Comparison of ENCODE assay signal across 8 mouse cellular contexts in the genomic region with DNA sequence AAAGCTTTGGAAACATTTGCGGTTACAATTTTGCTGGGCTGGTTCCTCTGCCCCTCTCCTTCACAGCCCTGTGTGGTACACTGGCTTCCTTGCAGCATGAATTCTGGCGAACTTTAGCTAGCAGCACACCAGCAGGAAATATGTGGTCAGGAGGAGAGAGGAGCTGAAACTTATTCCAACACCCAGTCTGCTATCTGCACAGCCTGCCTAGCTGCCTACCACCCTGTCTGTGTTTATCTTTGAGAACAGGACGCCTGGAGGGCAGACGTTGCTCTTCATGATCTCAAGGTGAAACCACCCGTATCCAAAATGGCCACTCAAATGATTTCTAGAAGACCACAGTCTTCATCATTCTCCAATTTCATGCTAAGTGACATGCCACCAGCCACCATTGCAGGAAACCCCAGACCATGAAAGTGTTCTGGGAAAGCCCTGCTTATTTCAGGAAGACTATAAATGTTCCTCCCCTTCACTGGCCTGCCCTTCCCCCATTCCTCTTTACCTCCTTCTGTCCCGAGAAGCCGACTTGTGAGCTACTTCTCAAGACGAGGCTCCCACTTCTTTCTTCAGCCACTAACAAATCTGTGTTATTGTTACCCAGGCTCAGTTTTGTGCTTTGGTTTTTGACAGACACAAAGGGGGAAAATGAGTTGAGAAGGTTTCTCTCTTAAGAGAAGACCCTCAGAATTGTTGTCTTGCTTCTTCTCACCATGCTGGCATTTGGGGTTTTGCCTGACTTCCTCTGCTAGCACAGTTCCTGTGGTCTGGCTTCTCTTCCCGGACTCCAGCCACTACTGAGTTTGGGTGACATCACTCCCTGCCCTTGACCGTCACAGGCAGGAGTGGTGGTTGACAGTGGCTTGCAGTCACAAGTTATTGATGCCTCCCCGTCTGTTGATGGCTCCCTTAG. TPM values are rescaled to one million over a fixed set of nuclear protein-coding genes. Genes with fewer than 3 reads are reported as not detected.
A peak's percentile ranks its signal among the peaks of the same experiment; 100 is the strongest.
DNase-seq lines count a peak whose midpoint lies in the region; ATAC-seq and TF ChIP-seq lines count a peak whose summit lies in the region.

No protein-coding gene starts in this region.

- ATAC-seq in heart, embryonic 15.5 days (replicated peaks; ENCODE audit: insufficient number of reproducible peaks, insufficient read depth, low FRiP score, low read depth) = no peak

- no peak overlapping the region for H3K9ac ChIP-seq in heart, embryonic 15.5 days

- no peaks in the 10 kb centered on the region for H3K9me3 ChIP-seq in heart, embryonic 15.5 days (replicated peaks)

- H3K27ac ChIP-seq in heart, embryonic 15.5 days = peak overlapping the region; percentile 35

- H3K36me3 ChIP-seq in heart, embryonic 15.5 days = no peaks in the 10 kb centered on the region
- H3K36me3 ChIP-seq in myocyte (ENCODE audit: control insufficient read depth, insufficient read depth) = no peaks in the 10 kb centered on the region

- intact Hi-C loops in heart, postnatal 25 days (cut with DNase I) = no loop called here
- intact Hi-C loops in left cerebral cortex, postnatal 14 days (cut with DNase I) = no loop called here
- intact Hi-C loops in gastrocnemius, postnatal 14 days (cut with DNase I; ENCODE audit: low total_unique reads) = no loop called here

- H3ac ChIP-seq in myocyte (ENCODE audit: control insufficient read depth, insufficient read length) = no peak overlapping the region

- peak; percentile 96 for DNase-seq in heart, adult 11 months
- no peak for DNase-seq in heart, postnatal 25 days (ENCODE audit: low spot score)
- DNase-seq in adrenal gland, adult 2 months = peak; percentile 73
- no peak for DNase-seq in left cerebral cortex, postnatal 14 days (ENCODE audit: low spot score in 2 of 2)
- DNase-seq in gastrocnemius, postnatal 14 days = no peak
- DNase-seq in right cerebral cortex, postnatal 25 days = no peak

- H3K4me1 ChIP-seq in heart, embryonic 15.5 days (replicated peaks) = peaks cover 4% of the 10 kb centered on the region

- WGBS in heart, embryonic 15.5 days = 49% methylated on average over 11 of the region's 11 CpGs

- H3K4me2 ChIP-seq in heart, embryonic 15.5 days = peak overlapping the region; percentile 16; the same call in 1 of the 2 replicates
- H3K4me2 ChIP-seq in myocyte (ENCODE audit: low read depth) = peak overlapping the region; percentile 8

- no peaks in the 10 kb centered on the region for H3K27me3 ChIP-seq in heart, embryonic 15.5 days
- no peaks in the 10 kb centered on the region for H3K27me3 ChIP-seq in myocyte (ENCODE audit: control insufficient read depth, insufficient read depth, insufficient read length)

- no peak overlapping the region for H3K4me3 ChIP-seq in heart, embryonic 15.5 days
- H3K4me3 ChIP-seq in myocyte = no peak overlapping the region

- TF ChIP-seq POLR2A in myocyte (IDR thresholded peaks at IDR 0.05; ENCODE audit: insufficient read length, low read depth) = no peak

- no peaks in the 10 kb centered on the region for H3K79me2 ChIP-seq in myocyte (ENCODE audit: control insufficient read depth, insufficient read depth)

TF ChIP-seq in myocyte, 11 proteins besides CTCF, POLR2A, EP300 and RAD21:
- TF ChIP-seq TCF12 (IDR thresholded peaks at IDR 0.05; ENCODE audit: insufficient read depth, poor library complexity, severe bottlenecking) (no peak), TCF3 (IDR thresholded peaks at IDR 0.05; ENCODE audit: insufficient read length, low read depth) (no peak), POLR2AphosphoS2 (IDR thresholded peaks at IDR 0.05; ENCODE audit: insufficient read length, low read depth) (no peak)

RNA-seq across cellular contexts. Expression of a gene that starts 58.2 kb away (rescaled TPM):
- 100 to 1,000 TPM; 141 to 147 TPM for total RNA-seq in heart, postnatal 25 days (2021)
- 100 to 1,000 TPM; 353 to 369 TPM for total RNA-seq in adrenal gland, adult 2 months (2021)
- polyA plus RNA-seq in adrenal gland, adult 2 months (2012; rRNA removed) = 125 and 154 TPM in 2 replicates
- 415 and 448 TPM in 2 replicates for polyA plus RNA-seq in heart, embryonic 15.5 days (2015; fragmentation: Nextera tagmentation; extraction: Ambion mirVana)
- polyA plus RNA-seq in myocyte (2012; fragmentation: generic; extraction: Trizol) = 264 TPM
- total RNA-seq in left cerebral cortex, postnatal 14 days (2021) = 100 to 1,000 TPM; 272 to 276 TPM
- 100 to 1,000 TPM; 150 to 172 TPM for total RNA-seq in gastrocnemius, postnatal 14 days (2021)

RNA-seq across cellular contexts. Expression of a gene that starts 58.3 kb away (rescaled TPM):
- 10 to 100 TPM in 1 of 2 experiments, 1 to 10 TPM in 1; 9.8 to 10.3 TPM for total RNA-seq in heart, postnatal 25 days (2021)
- 10 to 100 TPM; 18.9 to 20.1 TPM for total RNA-seq in adrenal gland, adult 2 months (2021)
- polyA plus RNA-seq in adrenal gland, adult 2 months (2012; rRNA removed) = 2.7 and 2.8 TPM in 2 replicates
- 6.1 and 6.9 TPM in 2 replicates for polyA plus RNA-seq in heart, embryonic 15.5 days (2015; fragmentation: Nextera tagmentation; extraction: Ambion mirVana)
- 16.2 TPM for polyA plus RNA-seq in myocyte (2012; fragmentation: generic; extraction: Trizol)
- total RNA-seq in left cerebral cortex, postnatal 14 days (2021) = 10 to 100 TPM; 57.2 to 65.1 TPM
- 10 to 100 TPM; 13.7 to 17.6 TPM for total RNA-seq in gastrocnemius, postnatal 14 days (2021)

Comparison
In these comparisons a context has a peak if more than half of its experiments do, and no peak if none do; other contexts are left out.
1. DNase-seq: peak in heart, adult 11 months (single experiment) and adrenal gland, adult 2 months (single experiment); none in heart, postnatal 25 days (single experiment), left cerebral cortex, postnatal 14 days (0 of 2), gastrocnemius, postnatal 14 days (single experiment) and right cerebral cortex, postnatal 25 days (single experiment).